Mouse (Mus musculus) T-helper 2 cell (primary cell): ENCODE data around the gene Folr1.

ENCODE experiments used
- in situ Hi-C: fragments of 300-600 bp; cut with MboI, MseI; formaldehyde crosslinking; loops from one replicate; pipeline ENCODE4 v1.15.1; 2025; ENCODE audit warnings: high pct_unique_total_duplicates

Folr1 gene

DNA sequence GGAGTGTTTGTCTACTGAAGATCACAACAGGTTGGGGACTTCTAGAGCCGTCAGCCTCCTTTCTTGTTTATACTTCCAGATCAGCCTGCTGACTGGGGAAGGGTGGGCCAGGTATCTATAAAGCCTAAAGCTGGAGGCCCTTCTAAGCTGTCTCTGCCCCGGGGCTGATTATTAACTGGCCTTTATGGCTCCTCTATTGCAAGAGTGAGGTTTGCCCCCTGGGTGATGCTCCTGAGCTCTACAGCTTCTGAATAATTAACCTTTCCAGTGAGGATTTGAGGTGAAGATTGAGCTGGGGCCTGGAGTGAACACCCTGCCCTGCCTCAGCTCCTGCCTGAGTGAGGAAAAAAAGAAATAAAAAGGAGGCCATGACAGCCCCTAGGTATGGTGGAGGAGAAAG, at the start of gene Folr1:
Gene Folr1, minus strand, starts transcription at position 160 of the 400 bp plus-strand sequence.
- in situ Hi-C loops, result loop anchor here (5.0 kb wide), 1 partner anchor 58 kb away; no protein-coding TSS in a partner anchor

DNA sequence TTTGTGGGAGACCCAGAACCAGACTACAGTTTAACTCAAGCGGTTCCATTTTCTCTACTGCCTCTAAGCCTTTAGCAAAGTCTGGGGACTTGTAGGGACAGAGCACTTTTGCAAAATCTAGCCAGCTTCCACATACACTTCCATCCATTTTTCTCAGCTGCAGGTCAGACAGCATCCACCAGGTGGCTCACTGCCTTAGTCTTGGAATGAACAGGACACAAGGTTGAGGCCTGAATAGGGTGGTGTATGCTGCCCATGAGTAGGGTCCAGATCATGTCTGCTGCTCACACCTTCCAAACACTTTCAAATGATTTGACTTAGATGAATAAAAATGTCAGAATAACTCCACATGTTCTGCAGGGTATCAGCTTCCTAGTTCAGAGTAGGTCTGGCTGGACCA, 47.5 kb upstream of the Folr1 start:
- in situ Hi-C loops, result no loop called here

DNA sequence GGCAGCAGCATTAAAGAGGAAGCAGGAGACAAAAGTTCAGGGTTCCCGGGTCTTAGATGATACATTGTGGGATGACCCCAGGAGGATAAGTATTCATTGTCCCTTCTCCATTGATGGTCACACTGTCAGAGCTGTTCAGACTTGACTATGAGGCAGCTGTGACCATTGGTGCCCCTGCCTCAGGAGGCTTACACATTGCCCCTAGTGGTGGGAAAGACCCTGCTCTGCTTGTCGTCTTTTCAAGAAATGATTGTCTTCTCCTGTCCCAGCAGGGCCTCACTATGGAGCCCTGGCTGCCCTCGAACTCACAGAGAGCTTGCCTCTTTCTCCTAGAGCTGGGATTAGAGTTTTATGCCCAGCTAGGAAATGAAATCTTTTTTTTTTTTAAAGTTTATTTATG, 41.4 kb upstream of the Folr1 start:
- in situ Hi-C loops, result no loop called here

DNA sequence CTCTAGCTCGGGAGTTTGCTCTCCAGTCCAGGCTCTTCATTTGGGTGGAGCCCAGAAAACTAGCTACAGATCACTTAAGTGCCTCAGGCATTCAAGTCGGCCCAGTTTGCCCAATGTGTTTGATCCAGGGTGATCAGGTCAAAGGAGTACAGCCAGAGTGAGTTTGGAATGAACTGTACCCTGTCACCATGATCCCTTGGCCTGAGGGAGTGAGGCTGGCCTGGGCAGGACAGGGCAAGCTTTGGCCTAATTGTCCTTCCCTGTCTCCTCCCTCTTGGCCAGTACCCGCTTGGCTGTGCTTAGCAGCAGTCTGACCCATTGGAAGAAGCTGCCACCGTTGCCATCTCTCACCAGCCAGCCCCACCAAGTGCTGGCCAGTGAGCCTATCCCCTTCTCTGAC, 39.5 kb upstream of the Folr1 start:
- in situ Hi-C loops, result no loop called here

DNA sequence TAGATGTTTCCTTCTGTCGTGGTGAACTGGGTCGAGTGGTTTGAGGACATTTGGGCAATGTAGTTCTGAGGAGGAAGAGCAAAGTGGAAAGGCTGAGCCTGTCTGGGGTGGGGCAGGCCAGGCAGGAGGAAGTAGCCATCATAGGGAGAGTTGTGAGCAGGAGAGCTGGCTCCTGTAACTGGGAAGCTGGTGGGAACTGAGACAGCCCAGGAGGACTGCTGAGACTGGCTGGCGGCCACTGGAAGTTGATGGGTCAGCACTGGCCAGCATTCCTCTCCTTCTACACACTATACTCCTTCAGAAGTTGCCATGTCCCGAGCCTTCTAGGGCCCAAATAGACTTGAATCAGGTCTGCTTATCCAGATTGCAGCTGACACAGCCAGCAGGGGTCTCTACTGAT, 37.8 kb upstream of the Folr1 start:
- in situ Hi-C loops, result no loop called here

DNA sequence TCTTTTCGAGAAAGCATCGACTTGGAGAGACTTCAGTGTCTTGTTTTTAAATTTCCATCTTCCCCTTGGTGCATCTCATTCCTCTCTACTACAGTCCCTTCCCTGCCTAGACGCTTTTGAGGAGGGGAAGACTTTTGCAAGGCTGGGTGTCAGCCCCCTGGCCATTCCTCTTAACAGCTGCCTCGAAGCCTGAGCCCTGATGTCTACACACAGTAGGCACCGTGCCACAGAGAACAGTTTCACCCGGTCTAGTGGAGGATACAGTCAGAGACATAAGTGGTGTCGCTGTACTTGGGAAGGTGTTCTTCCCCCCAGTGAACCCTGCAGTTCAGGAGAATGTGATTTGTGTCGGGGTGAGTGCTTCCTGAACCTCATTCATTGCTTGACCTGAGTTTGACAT, 36.1 kb upstream of the Folr1 start:
- in situ Hi-C loops, result no loop called here

DNA sequence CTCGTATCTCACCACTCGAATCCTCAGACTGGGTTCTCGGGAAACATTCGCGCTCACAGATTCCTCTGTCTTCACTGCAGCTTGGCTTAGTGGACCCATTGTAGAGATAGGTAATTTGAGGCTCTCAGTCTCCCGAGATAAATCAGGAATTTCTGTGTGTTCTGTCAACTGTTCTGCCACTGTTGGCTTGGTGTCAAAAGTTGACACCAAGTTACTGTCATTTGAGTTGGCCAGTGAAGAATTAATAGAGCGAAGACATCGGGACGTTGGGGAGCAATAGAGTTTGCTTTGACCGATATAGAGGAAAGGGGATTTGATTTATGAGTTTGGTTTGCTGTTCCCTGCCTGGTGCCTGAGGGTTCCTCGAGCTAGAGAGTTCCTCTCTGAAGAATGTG, 35.7 kb upstream of the Folr1 start, which contains the start of gene Tomt:
Gene Tomt, minus strand, starts transcription at position 73 of the 395 bp plus-strand sequence.
- in situ Hi-C loops, result no loop called here

DNA sequence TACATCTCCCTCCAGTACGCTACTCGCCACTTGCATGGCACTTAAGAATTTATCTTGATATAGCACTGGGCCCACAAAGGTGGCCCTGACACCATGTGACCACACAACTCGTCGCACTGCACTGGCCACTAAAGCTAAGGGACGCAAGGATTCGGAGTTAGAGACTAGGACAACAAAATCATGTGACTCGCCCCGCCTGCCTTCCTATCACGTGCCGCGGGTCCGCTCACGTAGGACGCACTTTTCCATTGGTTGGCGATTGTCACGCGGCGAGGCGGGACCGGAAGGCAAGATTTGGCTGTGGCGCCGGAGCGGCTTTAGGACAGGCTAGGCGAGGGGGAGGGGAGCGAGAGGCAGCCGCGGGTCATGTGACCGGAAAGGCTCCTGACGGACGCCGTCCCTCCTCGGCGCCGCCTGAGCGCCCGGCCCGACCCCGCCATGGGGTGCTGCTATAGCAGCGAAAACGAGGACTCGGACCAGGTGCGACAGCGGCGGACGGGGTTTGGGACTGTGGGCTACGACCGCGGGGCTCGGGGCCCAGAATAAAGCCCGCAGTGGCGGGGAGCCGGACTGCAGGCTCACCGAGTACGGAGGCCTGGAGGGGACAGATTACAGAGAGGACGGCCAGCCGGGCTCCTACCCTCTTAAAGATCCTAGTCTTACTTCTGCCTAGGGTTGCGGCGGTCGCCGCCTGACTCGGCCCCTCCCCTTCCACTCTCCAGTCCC, 35.1 kb upstream of the Folr1 start, which contains the start of gene Lamtor1:
Gene Lamtor1, plus strand, starts transcription at position 344 of the 726 bp plus-strand sequence.
- in situ Hi-C loops, result no loop called here

DNA sequence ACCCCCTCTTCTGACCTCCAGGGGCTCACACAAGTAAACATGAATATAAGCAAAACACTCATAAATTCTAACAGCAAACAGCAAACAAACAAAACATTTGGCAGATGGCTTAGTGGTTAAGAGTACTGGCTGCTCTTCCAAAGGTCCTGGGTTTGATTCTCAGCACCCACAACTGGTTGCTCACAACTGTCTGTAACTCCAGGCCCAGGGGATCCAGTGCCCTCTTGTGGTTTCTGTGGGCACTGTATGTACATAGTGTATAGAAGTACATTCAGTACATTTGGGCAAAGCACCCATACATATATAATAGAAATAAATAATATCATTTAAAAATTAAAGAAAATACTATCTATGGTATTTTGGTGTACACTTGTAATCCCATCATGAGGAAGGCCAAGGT, 32.3 kb upstream of the Folr1 start:
- in situ Hi-C loops, result no loop called here

DNA sequence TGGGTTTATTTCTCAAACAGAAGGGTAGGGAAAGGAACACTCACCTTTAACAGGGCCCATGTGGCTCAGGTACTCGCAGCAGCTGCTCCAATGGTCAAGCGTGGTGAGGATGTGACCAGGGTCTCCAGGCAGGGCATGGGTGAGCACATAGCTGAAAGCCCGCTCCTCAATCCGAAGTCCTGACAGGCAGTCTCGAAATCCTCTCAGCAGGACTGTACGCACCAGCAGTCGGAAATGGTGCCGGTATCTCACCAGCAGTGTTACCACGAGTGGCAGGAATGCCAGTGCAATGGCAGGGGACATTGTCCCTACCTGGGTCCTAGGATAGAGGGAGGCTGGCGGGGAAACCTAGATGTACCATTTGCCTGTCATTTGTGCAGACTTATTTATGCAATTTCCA, 31.4 kb upstream of the Folr1 start:
- in situ Hi-C loops, result no loop called here

DNA sequence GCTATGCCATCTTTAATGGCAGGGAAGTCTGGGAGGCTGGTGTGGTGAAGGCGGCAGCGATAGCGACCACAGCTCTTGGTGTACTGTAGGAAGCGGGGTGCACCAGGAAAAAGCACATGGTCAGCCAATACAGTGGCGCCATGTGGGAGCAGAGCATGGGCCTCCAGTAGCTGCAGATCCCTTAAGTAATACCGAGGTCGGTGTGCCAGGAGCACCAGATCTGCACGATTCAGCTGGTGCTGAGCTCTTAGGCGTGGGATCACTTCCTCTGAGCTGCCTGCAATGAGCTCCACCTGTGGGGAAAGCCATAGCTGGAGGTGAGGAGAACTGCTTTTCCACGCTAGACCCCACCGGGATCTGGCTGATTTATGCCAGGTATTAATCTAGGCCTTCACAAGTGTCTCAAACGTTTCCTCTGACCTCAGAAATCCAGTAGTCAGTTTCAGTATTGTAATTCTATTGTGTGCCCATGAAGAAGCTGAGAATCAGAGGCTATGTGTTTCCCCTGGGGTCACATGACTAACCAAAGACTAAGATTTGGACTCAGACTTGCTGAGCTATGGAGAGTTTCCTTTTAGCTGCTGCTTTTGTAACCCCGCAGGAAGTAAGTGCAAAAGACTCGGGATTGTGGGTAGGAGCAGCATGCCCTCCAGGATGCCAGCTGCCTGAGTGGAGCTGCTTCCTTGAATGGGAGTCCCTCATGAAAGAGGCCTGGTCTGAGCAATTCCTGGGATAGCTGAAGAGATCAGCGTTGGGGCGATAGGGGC, 29.9 kb upstream of the Folr1 start:
- in situ Hi-C loops, result no loop called here

DNA sequence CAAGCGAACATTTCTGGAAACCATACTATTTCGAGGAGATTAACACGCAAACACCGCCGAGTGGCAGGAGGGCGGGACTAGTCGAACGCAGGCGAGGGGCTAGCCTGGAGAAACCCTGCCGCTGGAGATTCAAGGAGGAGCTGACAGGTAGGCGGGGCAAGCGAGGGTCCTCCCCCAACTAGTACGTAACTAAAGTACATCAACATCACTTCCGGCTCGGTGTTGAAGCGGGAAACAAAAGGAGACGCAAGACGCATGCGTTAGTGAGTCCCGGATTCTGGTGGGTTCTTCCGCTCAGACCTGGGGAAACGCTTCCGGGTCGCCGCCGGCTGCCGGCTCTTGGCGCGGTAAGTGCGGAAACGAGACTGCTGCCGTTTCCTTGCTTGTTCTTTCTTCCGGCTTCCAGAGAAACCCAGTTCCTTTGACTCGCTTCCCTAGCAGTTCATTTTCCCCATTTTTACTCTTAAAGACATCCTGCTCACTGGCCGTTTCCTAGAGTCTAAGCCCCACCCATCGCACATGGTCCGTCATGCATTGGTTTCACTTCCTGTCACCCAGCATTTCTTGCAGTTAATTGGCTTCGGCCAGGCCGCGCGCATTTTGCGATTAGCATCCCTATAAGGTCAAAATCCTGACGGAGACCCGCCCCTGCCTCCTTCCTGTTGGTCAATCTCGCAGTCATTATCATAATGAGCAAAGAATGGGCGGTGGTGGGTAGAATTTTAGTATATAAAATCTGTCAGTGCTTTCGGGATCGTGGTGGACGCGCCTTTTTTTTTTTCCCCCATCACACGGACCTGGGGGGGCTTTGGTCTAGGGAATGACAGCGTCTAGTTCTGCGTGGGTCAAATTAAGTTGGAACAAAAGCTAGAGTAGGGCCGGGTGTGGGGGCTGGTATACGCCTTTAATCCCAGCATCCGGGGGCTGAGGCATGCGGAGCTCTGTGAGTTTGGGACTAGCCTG, 25.8 kb upstream of the Folr1 start:
- in situ Hi-C loops, result loop anchor here (10.0 kb wide), 1 partner anchor 1192 kb away; the partner anchor contains the start of gene Fam168a

DNA sequence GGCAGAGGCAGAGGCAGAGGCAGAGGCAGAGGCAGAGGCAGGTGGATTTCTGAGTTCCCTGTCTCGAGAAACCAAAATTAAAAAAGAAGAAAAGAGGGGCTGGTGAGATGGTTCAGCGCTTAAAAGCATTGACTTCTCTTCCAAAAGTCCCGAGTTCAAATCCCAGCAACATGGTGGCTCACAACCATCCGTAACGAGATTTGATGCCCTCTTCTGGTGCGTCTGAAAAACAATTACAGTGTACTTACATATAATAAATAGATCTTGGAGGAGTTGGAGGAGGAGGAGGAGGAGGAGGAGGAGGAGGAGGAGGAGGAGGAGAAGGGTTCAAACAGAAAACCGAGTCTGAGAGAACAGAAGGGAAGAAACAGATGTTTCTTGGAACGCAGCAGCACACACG, 25.1 kb upstream of the Folr1 start:
- in situ Hi-C loops, result loop anchor here (10.0 kb wide), 1 partner anchor 1191 kb away; the partner anchor contains the start of gene Fam168a

DNA sequence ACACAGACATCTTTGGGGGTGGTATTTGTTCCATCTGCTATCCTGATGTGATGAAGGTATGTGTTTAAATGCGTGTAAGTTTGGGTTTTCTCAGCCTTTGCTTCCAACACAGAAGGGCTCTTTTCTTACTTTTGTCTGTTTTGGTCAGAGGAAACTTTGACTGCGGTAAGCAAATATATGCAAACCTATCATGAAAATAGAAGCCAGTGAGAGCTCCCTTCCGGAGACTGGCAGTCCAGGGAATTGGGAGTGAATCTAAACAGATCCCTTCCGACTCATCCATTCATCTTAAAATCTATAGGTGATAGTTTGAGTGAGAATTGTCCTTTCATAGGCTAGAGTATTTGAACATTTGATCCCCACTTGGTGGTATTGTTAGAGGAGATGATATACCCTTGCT, 17.9 kb upstream of the Folr1 start:
- in situ Hi-C loops, result loop anchor here (5.0 kb wide), 1 partner anchor 36 kb away; no protein-coding TSS in a partner anchor

DNA sequence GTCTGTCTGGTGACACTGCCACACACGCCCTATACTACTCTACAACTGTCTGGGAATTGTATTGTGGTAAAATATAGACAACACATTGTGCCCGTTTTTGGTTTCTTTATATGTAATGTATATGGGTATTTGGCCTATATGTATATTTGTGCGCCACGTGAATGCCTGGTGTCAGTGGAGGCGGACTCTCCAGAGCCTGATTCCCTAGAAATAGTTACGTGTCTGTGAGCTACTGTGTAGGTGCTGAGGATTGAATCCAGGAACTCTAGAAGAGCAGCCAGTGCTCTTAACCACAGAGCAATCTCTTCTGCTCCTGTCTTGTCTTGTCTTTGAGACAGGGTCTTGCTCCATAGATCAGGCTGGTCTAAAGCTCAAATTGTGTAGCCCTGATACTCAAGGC, 15.7 kb upstream of the Folr1 start:
- in situ Hi-C loops, result loop anchor here (5.0 kb wide), 1 partner anchor 34 kb away; no protein-coding TSS in a partner anchor

DNA sequence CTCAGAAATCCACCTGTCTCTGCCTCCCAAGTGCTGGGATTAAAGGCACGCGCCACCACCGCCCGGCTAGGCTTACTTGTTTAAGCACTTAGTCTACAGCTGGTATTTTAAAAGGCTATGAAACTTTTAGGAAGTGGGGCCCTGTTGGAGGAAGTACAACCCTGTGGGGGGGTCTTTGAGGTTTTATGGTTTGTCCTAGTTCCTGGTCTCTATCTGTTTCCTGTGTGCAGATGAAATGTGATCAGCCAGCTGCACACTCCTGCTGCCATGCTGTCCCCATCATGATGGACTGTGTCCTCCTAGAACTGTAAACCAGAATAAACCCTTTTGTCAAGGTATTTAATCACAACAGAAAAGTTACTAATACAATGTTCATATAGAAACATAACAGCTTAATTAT, 13.6 kb upstream of the Folr1 start:
- in situ Hi-C loops, result no loop called here

DNA sequence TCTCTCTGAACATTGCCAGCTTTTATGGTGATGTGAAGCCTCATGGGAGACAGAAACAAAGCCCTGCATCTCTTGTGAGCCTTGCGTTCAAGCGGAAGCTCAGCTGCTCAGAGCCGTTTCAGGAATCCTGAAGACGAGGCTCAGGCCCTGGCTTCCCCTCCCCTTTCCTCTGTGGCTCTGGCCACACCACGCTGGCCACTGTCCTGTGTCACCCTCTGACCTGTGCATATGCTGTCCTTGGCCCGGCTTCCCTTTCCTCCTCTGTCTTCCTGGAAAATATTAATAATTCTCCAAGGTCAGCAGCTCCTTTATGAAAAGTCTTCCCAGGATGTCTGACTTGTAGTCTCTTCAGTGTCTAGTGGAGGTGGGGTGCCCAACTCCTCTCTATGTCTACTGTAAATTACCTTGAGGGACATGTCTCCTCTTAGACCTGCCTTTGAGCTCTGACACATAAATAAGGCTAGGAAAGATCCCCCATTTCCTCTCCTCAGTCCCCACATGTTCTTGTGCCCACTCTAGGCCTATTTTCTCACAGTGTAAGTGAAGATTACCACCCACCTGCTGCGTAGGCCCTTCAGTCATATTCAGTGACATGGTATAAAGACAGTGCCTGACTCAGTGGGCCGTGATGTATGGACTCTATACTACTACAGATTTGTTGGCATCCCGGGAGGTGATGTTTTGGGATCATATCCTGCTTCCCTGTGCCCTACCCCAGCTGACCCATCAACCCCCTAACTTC, 12.0 kb upstream of the Folr1 start:
- in situ Hi-C loops, result no loop called here

DNA sequence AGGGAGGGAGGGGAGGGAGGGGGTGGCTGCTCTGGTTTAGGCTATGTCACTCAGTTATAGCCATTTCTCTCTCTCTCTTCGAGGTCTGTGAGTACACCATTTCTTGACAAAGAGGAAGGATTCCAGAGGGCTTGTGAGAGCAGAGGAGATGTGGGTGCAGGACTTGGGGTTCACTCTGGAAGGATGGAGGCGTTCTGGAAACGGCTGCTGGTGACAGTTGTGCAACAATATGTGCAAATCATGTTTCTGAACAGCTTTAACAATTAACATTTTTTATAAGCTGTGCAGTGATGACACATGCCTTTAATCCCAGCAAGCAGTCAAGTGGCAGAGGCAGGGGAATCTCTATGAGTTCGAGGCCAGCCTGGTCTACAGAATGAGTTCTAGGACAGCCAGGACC, 10.3 kb upstream of the Folr1 start:
- in situ Hi-C loops, result no loop called here

DNA sequence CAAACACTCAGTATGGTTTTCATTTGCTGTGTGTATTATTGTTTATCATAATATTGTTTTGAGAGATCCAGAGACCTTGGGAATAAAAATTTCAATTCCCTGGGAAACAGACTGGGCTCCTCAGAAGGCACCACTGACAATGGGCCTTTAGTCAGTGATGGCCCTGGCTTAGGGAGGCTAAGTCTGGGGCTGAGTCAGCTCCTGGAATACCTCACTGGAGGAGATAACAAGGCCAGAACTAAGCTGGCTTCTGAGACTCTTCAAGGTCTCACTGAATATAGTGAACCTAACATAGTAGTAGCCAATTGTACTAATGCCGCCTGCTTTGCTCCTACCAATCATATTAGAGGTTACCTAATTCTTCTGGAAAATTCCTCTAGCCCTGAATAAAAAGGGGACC, 5.4 kb upstream of the Folr1 start:
- in situ Hi-C loops, result no loop called here

DNA sequence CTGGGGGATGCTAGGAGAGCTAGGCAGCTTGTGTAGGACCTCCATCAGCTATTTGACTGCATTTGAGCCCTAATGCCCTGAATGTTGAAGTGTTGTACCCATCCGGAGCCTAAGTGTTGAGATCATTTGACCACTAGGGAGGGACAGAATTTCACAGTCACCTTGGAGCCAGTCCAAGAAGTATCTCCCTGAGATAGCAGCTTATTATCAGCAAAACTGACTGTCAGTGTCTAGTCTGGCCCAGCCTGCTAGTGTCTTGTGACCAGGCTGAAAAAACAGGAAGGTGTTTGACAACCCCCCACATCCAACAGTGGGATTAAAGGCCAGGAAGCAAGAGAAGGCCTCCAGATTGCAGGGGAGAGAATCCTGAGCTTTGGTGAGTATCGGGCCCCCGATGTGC, 708 bp upstream of the Folr1 start:
- in situ Hi-C loops, result loop anchor here (5.0 kb wide), 1 partner anchor 59 kb away; no protein-coding TSS in a partner anchor

DNA sequence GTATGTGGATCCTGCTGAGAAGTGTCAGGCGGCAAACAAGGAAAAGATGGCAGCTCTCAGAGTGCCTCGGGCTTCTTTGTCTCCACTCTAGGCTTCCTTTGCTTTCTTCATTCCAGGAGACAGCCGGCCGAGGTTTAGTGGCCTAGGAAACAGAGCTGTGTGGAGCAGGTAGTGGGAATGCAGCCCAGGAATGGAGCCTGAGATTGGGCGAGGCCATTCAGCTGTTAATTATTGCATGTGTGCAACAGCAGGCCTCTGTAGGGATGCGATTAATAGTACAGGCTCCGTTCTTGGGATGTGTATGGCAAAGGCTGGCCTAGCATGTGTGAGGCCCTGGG, 1.5 kb downstream of the Folr1 start:
- in situ Hi-C loops, result no loop called here
